ENCODE assay signal across 24 mouse cellular contexts in genomic region chr12:118519801-118520327, GRCm38 (mm10).
A peak's percentile ranks its signal among the peaks of the same experiment; 100 is the strongest.
DNase-seq lines count a peak whose midpoint lies in the region; ATAC-seq lines count a peak whose summit lies in the region.
"Had no signal": no experiment of that assay in that cellular context is flagged by ENCODE, and none has a peak within 500 bp of the region (broad histone marks: within the 10 kb centered on the region; RNA-seq: fewer than 3 reads in every experiment).

No protein-coding gene starts in this region.

- no peak overlapping the region for H3K9ac ChIP-seq in forebrain, embryonic 15.5 days (replicated peaks)
- H3K9ac ChIP-seq in midbrain, embryonic 12.5 days (replicated peaks), result no peak overlapping the region
- no peak overlapping the region for H3K9ac ChIP-seq in midbrain, embryonic 11.5 days (ENCODE audit: low read length)
- no peak overlapping the region for H3K9ac ChIP-seq in midbrain, embryonic 13.5 days (replicated peaks)
- H3K9ac ChIP-seq: embryonic facial prominence, embryonic 13.5 days; hindbrain, embryonic 15.5 days; liver, embryonic 14.5 days; lung, embryonic 15.5 days had no signal

- peak overlapping the region; percentile 80 for H3K27ac ChIP-seq in forebrain, embryonic 10.5 days
- H3K27ac ChIP-seq in forebrain, embryonic 15.5 days (replicated peaks), result no peak overlapping the region
- H3K27ac ChIP-seq in midbrain, embryonic 12.5 days (replicated peaks), result no peak overlapping the region
- no peak overlapping the region for H3K27ac ChIP-seq in midbrain, embryonic 11.5 days (ENCODE audit: low read depth, low read length)
- no peak overlapping the region for H3K27ac ChIP-seq in midbrain, embryonic 13.5 days
- H3K27ac ChIP-seq: embryonic facial prominence, embryonic 13.5 days; heart, embryonic 10.5 days; hindbrain, embryonic 15.5 days; layer of hippocampus, adult 2 months; liver, embryonic 14.5 days; lung, embryonic 15.5 days had no signal

- H3K4me2 ChIP-seq in forebrain, embryonic 15.5 days (replicated peaks), result no peak overlapping the region
- H3K4me2 ChIP-seq in midbrain, embryonic 12.5 days (replicated peaks), result 0 out of 2 replicates have a peak overlapping the region, but pooled peaks have one; percentile 15
- H3K4me2 ChIP-seq in midbrain, embryonic 11.5 days, result no peak overlapping the region
- 0 out of 2 replicates have a peak overlapping the region, but pooled peaks have one; percentile 15 for H3K4me2 ChIP-seq in midbrain, embryonic 13.5 days (replicated peaks)
- H3K4me2 ChIP-seq: embryonic facial prominence, embryonic 13.5 days; hindbrain, embryonic 15.5 days; lung, embryonic 15.5 days had no signal

- no peak for ATAC-seq in forebrain, embryonic 15.5 days (replicated peaks)
- no peak for ATAC-seq in midbrain, embryonic 12.5 days (ENCODE audit: low FRiP score, low read depth)
- ATAC-seq in midbrain, embryonic 11.5 days (ENCODE audit: low FRiP score), result no peak
- peak; percentile 41; the same call in 1 of the 2 replicates for ATAC-seq in midbrain, embryonic 13.5 days
- ATAC-seq in granulocyte monocyte progenitor cell, adult 5-6 weeks (replicated peaks; ENCODE audit: poor library complexity, severe bottlenecking), result no peak
- ATAC-seq: intestine, embryonic 16.5 days had no signal

- H3K4me1 ChIP-seq in forebrain, embryonic 10.5 days, result peaks cover 51% of the 10 kb centered on the region
- H3K4me1 ChIP-seq in forebrain, embryonic 15.5 days, result peaks cover 6% of the 10 kb centered on the region
- peaks cover 30% of the 10 kb centered on the region for H3K4me1 ChIP-seq in midbrain, embryonic 12.5 days
- H3K4me1 ChIP-seq in midbrain, embryonic 11.5 days (ENCODE audit: control insufficient read depth, insufficient read depth, low read length), result peaks cover 2% of the 10 kb centered on the region
- peaks cover 27% of the 10 kb centered on the region for H3K4me1 ChIP-seq in midbrain, embryonic 13.5 days (replicated peaks)
- H3K4me1 ChIP-seq: embryonic facial prominence, embryonic 13.5 days; heart, embryonic 10.5 days; hindbrain, embryonic 15.5 days; lung, embryonic 15.5 days had no signal

- H3K27me3 ChIP-seq in forebrain, embryonic 10.5 days (ENCODE audit: poor library complexity, severe bottlenecking), result peaks cover 35% of the 10 kb centered on the region
- H3K27me3 ChIP-seq in forebrain, embryonic 15.5 days, result no peaks in the 10 kb centered on the region
- H3K27me3 ChIP-seq in midbrain, embryonic 12.5 days, result peaks cover 35% of the 10 kb centered on the region
- H3K27me3 ChIP-seq in midbrain, embryonic 11.5 days (ENCODE audit: control insufficient read depth, insufficient read depth, low read length), result no peaks in the 10 kb centered on the region
- H3K27me3 ChIP-seq in midbrain, embryonic 13.5 days, result peaks cover 16% of the 10 kb centered on the region
- H3K27me3 ChIP-seq: lung, embryonic 15.5 days had no signal

- no peak for DNase-seq in forebrain, embryonic 10.5 days (ENCODE audit: extremely low spot score, low spot score)
- no peak for DNase-seq in midbrain, embryonic 11.5 days (ENCODE audit: low spot score, missing footprints)
- no peak for DNase-seq in kidney, postnatal 25 days
- DNase-seq: adrenal gland, adult 2 months; cerebellum, adult 11 months; cerebellum, postnatal 14 days; heart, postnatal 4 days; kidney, adult 9 months; kidney, postnatal 14 days; lung, postnatal 36 days; right cerebral cortex, postnatal 4 days; thymus, postnatal 25 days had no signal

- H3K4me3 ChIP-seq in forebrain, embryonic 10.5 days, result no peak overlapping the region
- H3K4me3 ChIP-seq in forebrain, embryonic 15.5 days, result no peak overlapping the region
- H3K4me3 ChIP-seq in midbrain, embryonic 12.5 days, result no peak overlapping the region
- H3K4me3 ChIP-seq in midbrain, embryonic 11.5 days (ENCODE audit: low read depth, low read length), result no peak overlapping the region
- no peak overlapping the region for H3K4me3 ChIP-seq in midbrain, embryonic 13.5 days (replicated peaks)
- H3K4me3 ChIP-seq: embryonic facial prominence, embryonic 13.5 days; erythroblast, embryonic 14.5 days; heart, embryonic 10.5 days; hindbrain, embryonic 15.5 days; layer of hippocampus, adult 2 months; lung, embryonic 15.5 days had no signal

- no peaks in the 10 kb centered on the region for H3K9me3 ChIP-seq in forebrain, embryonic 10.5 days
- H3K9me3 ChIP-seq in forebrain, embryonic 15.5 days, result no peaks in the 10 kb centered on the region
- H3K9me3 ChIP-seq in midbrain, embryonic 12.5 days, result no peaks in the 10 kb centered on the region
- H3K9me3 ChIP-seq in midbrain, embryonic 11.5 days (ENCODE audit: control insufficient read depth, low read length), result no peaks in the 10 kb centered on the region
- H3K9me3 ChIP-seq in midbrain, embryonic 13.5 days, result no peaks in the 10 kb centered on the region
- H3K9me3 ChIP-seq: embryonic facial prominence, embryonic 13.5 days; heart, embryonic 10.5 days; hindbrain, embryonic 15.5 days; lung, embryonic 15.5 days had no signal

- H3K36me3 ChIP-seq in forebrain, embryonic 10.5 days (replicated peaks), result no peaks in the 10 kb centered on the region
- H3K36me3 ChIP-seq in forebrain, embryonic 15.5 days, result no peaks in the 10 kb centered on the region
- no peaks in the 10 kb centered on the region for H3K36me3 ChIP-seq in midbrain, embryonic 12.5 days
- H3K36me3 ChIP-seq in midbrain, embryonic 11.5 days (ENCODE audit: control insufficient read depth, insufficient read depth, low read length), result no peaks in the 10 kb centered on the region
- H3K36me3 ChIP-seq in midbrain, embryonic 13.5 days, result no peaks in the 10 kb centered on the region
- H3K36me3 ChIP-seq: embryonic facial prominence, embryonic 13.5 days; heart, embryonic 10.5 days; hindbrain, embryonic 15.5 days; lung, embryonic 15.5 days had no signal

- 16% methylated on average over 10 of the region's 10 CpGs for WGBS in forebrain, embryonic 10.5 days
- 5% methylated on average over 10 of the region's 10 CpGs for WGBS in forebrain, embryonic 15.5 days
- 20% methylated on average over 10 of the region's 10 CpGs for WGBS in midbrain, embryonic 12.5 days
- WGBS in midbrain, embryonic 11.5 days, result 21% methylated on average over 10 of the region's 10 CpGs
- WGBS in midbrain, embryonic 13.5 days, result 20% methylated on average over 10 of the region's 10 CpGs

Comparison
In these comparisons a context has a peak if more than half of its experiments do, and no peak if none do; other contexts are left out.
1. H3K4me2 ChIP-seq: peak in midbrain, embryonic 12.5 days (single experiment) and midbrain, embryonic 13.5 days (single experiment); none in forebrain, embryonic 15.5 days (single experiment) and midbrain, embryonic 11.5 days (single experiment).